Mouse (Mus musculus) right cerebral cortex, adult 18-20 months (tissue): ENCODE measurements at regions not wholly inside any gene's neighbourhood (a gene's known extent, or its start where the extent isn't known, plus 50 kb on each side); places are given as distances from the start of the nearest gene placed in this dataset.

Experiments used
- DNase-seq: peaks from one replicate; pipeline ENCODE4 v3.0.0; 2022; ENCODE audit warnings: mixed read lengths

DNA sequence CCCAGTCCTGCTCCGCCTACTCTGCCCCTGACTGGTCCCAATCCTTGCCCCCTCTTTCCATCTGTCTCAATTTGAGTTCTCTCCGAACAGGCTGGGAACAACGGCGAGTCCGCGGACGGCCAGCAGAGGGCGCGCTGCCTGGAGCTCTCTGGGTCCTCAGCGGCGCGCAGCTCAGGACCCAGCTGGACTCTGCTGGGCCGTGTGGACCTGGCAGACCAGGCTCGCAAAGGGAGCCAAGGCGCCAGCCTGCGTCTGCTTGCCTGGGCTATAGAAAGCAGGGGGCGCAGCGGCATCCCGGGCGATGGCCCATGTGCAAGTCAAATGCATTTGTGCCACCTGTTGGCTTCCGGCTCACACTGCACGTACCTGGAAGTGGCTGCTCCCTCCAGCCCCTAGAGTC, 100.0 kb upstream of the Irx4 start:
- peak; percentile 57 for DNase-seq

DNA sequence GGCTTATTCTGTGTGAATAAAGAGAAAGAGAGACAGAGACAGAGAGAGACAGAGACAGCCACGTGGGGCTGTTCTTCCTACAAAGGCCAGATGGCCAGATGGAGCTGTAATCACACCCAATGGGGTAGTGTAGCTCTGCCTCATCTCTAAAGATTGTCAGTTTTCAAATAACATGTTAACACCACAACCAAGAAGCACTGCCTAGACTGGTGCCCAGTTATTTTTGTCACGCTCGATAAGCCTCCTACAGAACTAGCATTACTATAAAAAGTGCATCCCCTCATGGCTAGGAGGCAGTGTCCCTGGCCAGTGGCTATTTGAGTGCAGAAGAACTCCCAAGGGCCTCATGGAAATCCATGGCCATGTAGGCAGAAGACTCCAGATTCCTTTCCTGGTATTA, 90.0 kb upstream of the Irx4 start:
- DNase-seq: no peak

- no peak for DNase-seq
Observed at GRCm38 (mm10) chr13:73207931-73208448, 52.3 kb upstream of the Irx4 start.
